Mouse (Mus musculus): ENCODE measurements around the gene Stx16.

DNA sequence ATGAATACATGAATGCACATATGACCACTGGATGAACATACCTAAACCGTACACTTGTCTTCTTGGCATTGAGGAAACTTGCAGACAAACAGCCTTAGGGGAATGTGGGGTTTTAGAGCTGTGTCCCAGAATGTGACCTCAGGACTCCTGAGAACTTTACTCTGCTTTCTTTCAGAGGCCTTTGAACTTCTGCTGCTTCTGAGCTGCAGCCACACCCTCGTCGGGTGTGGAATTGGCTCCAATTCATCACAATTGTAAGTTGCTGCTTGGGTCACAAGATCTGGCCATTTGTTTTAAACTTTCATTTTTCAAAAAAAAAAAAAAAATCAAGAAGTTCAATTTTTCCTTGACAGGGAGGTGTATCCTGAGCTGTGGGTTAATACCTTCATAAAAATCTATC lies 31.3 kb downstream of the Stx16 start:
- TF ChIP-seq POLR2A (IDR thresholded peaks at IDR 0.05; ENCODE audit: borderline replicate concordance, extremely low read depth, insufficient read depth, insufficient read length, poor library complexity, severe bottlenecking) (no peak), CTCF (IDR thresholded peaks at IDR 0.05; ENCODE audit: borderline replicate concordance, extremely low read depth, insufficient read depth, insufficient read length) (no peak)

Data from brain, embryonic 14.5 days (tissue).